Mouse (Mus musculus) C2C12 (cell line): ENCODE data around the gene Map1s.

Source experiments
- CEBPB ChIP-seq: IDR thresholded peaks from one replicate; pipeline ENCODE4 v1.6.1; 2011; ENCODE audit warnings: low read depth, mild to moderate bottlenecking, control low read depth, moderate library complexity
- CTCF ChIP-seq: IDR thresholded peaks from one replicate; pipeline ENCODE4 v1.5.1; 2011; ENCODE audit not compliant: control insufficient read depth, insufficient read depth, insufficient read length
- MAX ChIP-seq: IDR thresholded peaks from one replicate; pipeline ENCODE4 v1.6.1; 2011; ENCODE audit warnings: mild to moderate bottlenecking, control low read depth
- MYOD1 ChIP-seq: IDR thresholded peaks from one replicate; pipeline ENCODE4 v1.6.1; 2011; ENCODE audit warnings: low read depth; ENCODE audit not compliant: control insufficient read depth, insufficient read length
- USF1 ChIP-seq: IDR thresholded peaks from one replicate; pipeline ENCODE4 v1.6.1; 2011; ENCODE audit warnings: low read depth, mild to moderate bottlenecking, control low read depth, moderate library complexity

DNA sequence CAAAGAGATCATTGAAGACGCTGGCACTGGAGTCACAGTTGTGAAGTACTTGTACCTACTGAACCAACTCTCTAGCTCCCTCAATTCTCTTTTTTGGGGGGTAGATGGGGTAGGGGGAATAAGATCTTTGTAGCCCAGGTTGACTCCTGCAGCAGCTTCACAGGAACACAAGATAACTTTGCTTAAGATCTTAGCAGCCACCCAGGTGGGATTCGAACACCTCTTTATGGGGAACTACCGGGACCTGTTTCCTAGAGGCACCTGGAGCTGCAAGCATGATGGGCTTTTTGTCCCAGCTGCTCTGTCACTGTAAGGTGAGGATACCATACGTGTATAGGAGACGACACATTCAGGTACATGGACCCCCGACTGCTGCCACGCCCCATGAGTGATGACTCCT is 39.2 kb upstream of the Map1s start:
- TF ChIP-seq CTCF (no peak), CEBPB (no peak), MYOD1 (no peak), USF1 (no peak), MAX (no peak)
